Mouse (Mus musculus) limb, embryonic 12.5 days (tissue): ENCODE data around the gene Eif3g. TPM values are rescaled to one million over a fixed set of nuclear protein-coding genes. Genes with fewer than 3 reads are reported as not detected.

Experiments used
- microRNA-seq: library from miRNA; unstranded; fragments of <30 nt; microRNA quantifications from one replicate; pipeline ENCODE4, GENCODE M21; 2017
- polyA plus RNA-seq: library from polyadenylated mRNA; unstranded; fragments of >200 nt; fragmentation: Nextera tagmentation; extraction: Ambion mirVana; gene quantifications from 2 replicates; pipeline ENCODE4 v1.2.1, GENCODE M21; 2016

Gene Eif3g
- polyA plus RNA-seq, 1 experiment from 2014 or later: 335 TPM

Small RNA genes within 50 kb of the gene (microRNA-seq; reads per million reads assigned to microRNA genes)
- 1.2 reads per million for gene Mir7081

Other genes starting within 250 kb of the Eif3g start
- gene Pin1, start 246.5 kb downstream of the Eif3g start, polyA plus RNA-seq: 52.2 and 52.7 TPM in 2 replicates
- 2.9 and 3.3 TPM in 2 replicates for gene Olfm2, start 152.3 kb downstream of the Eif3g start, polyA plus RNA-seq
- 0.28 and 0.55 TPM in 2 replicates for gene Col5a3, start 83.6 kb downstream of the Eif3g start, polyA plus RNA-seq
- not detected in 2 replicates for gene Rdh8, start 80.1 kb downstream of the Eif3g start, polyA plus RNA-seq
- 3.1 TPM in 2 replicates for gene A230050P20Rik, start 30.0 kb downstream of the Eif3g start, polyA plus RNA-seq
- 2.2 and 2.3 TPM in 2 replicates for gene Angptl6, start 18.9 kb downstream of the Eif3g start, polyA plus RNA-seq
- gene Ppan, start 10.4 kb downstream of the Eif3g start, polyA plus RNA-seq: 78.9 and 82.1 TPM in 2 replicates
- gene Dnmt1, start 61.3 kb upstream of the Eif3g start, polyA plus RNA-seq: 135 and 144 TPM in 2 replicates
- 52.9 and 53.4 TPM in 2 replicates for gene S1pr2, start 78.2 kb upstream of the Eif3g start, polyA plus RNA-seq
- 134 and 135 TPM in 2 replicates for gene Mrpl4, start 104.1 kb upstream of the Eif3g start, polyA plus RNA-seq
- gene Icam1, start 117.4 kb upstream of the Eif3g start, polyA plus RNA-seq: 8.8 and 8.9 TPM in 2 replicates
- 1.9 and 2.5 TPM in 2 replicates for gene Icam4, start 130.8 kb upstream of the Eif3g start, polyA plus RNA-seq
- 0.22 TPM in 1 of 2 replicates, not detected in the other for gene Icam5, start 133.4 kb upstream of the Eif3g start, polyA plus RNA-seq
- 0.68 and 1.5 TPM in 2 replicates for gene Zglp1, start 168.5 kb upstream of the Eif3g start, polyA plus RNA-seq
- gene Gm49373, start 174.5 kb upstream of the Eif3g start, polyA plus RNA-seq: 1.2 and 1.3 TPM in 2 replicates
- 52.4 and 56.7 TPM in 2 replicates for gene Fdx1l, start 175.0 kb upstream of the Eif3g start, polyA plus RNA-seq
- 2.8 and 4.2 TPM in 2 replicates for gene Gm38431, start 193.4 kb upstream of the Eif3g start, polyA plus RNA-seq
- gene Raver1, start 193.4 kb upstream of the Eif3g start, polyA plus RNA-seq: 60.8 and 77.0 TPM in 2 replicates
- 15.0 and 16.1 TPM in 2 replicates for gene Tyk2, start 232.6 kb upstream of the Eif3g start, polyA plus RNA-seq